Mouse (Mus musculus) midbrain, embryonic 14.5 days (tissue): ENCODE data around the gene Sema7a. TPM values are rescaled to one million over a fixed set of nuclear protein-coding genes. Genes with fewer than 3 reads are reported as not detected.

Experiments
- ATAC-seq: fragments of 200-750 bp; cut with Nextera tagmentation; 2 replicates; pipeline ENCODE4 v1.8.0; 2017; ENCODE audit warnings: moderate number of reproducible peaks, moderate library complexity; ENCODE audit not compliant: low FRiP score, low TSS enrichment
- DNase-seq: peaks from one replicate; pipeline ENCODE4 v3.0.0-alpha.2; 2015
- H3K27ac ChIP-seq: fragments of 300-500 bp; sonication (generic); replicated peaks from 2 replicates; pipeline ENCODE4 v1.5.1; 2014; ENCODE audit warnings: mild to moderate bottlenecking, low read depth, low read length, moderate library complexity
- H3K27me3 ChIP-seq: fragments of 300-500 bp; sonication (generic); 2 replicates; pipeline ENCODE4 v1.6.1; 2014; ENCODE audit warnings: low read length, control low read depth, mixed read lengths; ENCODE audit not compliant: control insufficient read depth, insufficient read depth
- H3K36me3 ChIP-seq: fragments of 300-500 bp; sonication (generic); 2 replicates; pipeline ENCODE4 v1.6.1; 2014; ENCODE audit warnings: low read length, control low read depth; ENCODE audit not compliant: control insufficient read depth, insufficient read depth
- H3K4me1 ChIP-seq: fragments of 300-500 bp; sonication (generic); 2 replicates; pipeline ENCODE4 v1.6.1; 2014; ENCODE audit warnings: mild to moderate bottlenecking, antibody characterized with exemption, low read length, control low read depth; ENCODE audit not compliant: control insufficient read depth, insufficient read depth
- H3K4me2 ChIP-seq: fragments of 300-500 bp; sonication (generic); 2 replicates; pipeline ENCODE4 v1.6.1; 2014; ENCODE audit warnings: mild to moderate bottlenecking, low read length, moderate library complexity
- H3K4me3 ChIP-seq: fragments of 300-500 bp; sonication (generic); replicated peaks from 2 replicates; pipeline ENCODE4 v1.5.1; 2014; ENCODE audit warnings: low read depth, low read length
- H3K9ac ChIP-seq: fragments of 300-500 bp; sonication (generic); replicated peaks from 2 replicates; pipeline ENCODE4 v1.6.1; 2014; ENCODE audit warnings: mild to moderate bottlenecking, low read length, moderate library complexity
- H3K9me3 ChIP-seq: fragments of 300-500 bp; sonication (generic); 2 replicates; pipeline ENCODE4 v1.6.1; 2016; ENCODE audit warnings: low read length, control low read depth, mixed read lengths; ENCODE audit not compliant: control insufficient read depth
- WGBS: fragments of 180-500 bp; shearing (Covaris S2); extraction: QIAGEN DNeasy Blood & Tissue Kit; methylation state at CpG from one replicate; pipeline ENCODE4 v1.1.7; 2014; 5-methylcytosine and 5-hydroxymethylcytosine counted together
- polyA plus RNA-seq: library from polyadenylated mRNA; unstranded; fragments of >200 nt; fragmentation: Nextera tagmentation; extraction: Ambion mirVana; gene quantifications from 2 replicates; pipeline ENCODE4 v1.2.1, GENCODE M21; 2014

Sema7a gene
- polyA plus RNA-seq, 1 experiment from 2014 or later, result 3.7 TPM

GRCm38 (mm10) chr9:57992781-57993591, 53.1 kb downstream of the Sema7a start:
- H3K4me2 ChIP-seq, result no peak overlapping the region
- peaks cover 2% of the 10 kb centered on the region; the same call in 1 of the 2 replicates for H3K27me3 ChIP-seq
- DNase-seq (no peak), ATAC-seq (no peak)
- H3K9me3 ChIP-seq, result no peaks in the 10 kb centered on the region
- H3K27ac ChIP-seq, result no peak overlapping the region
- H3K9ac ChIP-seq, result no peak overlapping the region
- no peak overlapping the region for H3K4me3 ChIP-seq
- WGBS, result 53% methylated on average over 8 of the region's 8 CpGs
- H3K4me1 ChIP-seq, result no peaks in the 10 kb centered on the region
- no peaks in the 10 kb centered on the region for H3K36me3 ChIP-seq

GRCm38 (mm10) chr9:57995282-57995681, 55.4 kb downstream of the Sema7a start:
- peak; percentile 73 for DNase-seq
- ATAC-seq, result no peak

GRCm38 (mm10) chr9:57997511-57998031, 57.7 kb downstream of the Sema7a start:
- no peak for DNase-seq

More at GRCm38 (mm10) chr9:57995282-57995681, 55.4 kb downstream of the Sema7a start:
- H3K4me1 ChIP-seq, result no peaks in the 10 kb centered on the region
- H3K36me3 ChIP-seq, result no peaks in the 10 kb centered on the region
- no peak overlapping the region for H3K4me2 ChIP-seq
- H3K4me3 ChIP-seq, result no peak overlapping the region
- H3K27me3 ChIP-seq, result peaks cover 2% of the 10 kb centered on the region; the same call in 1 of the 2 replicates
- H3K9me3 ChIP-seq, result no peaks in the 10 kb centered on the region
- H3K27ac ChIP-seq, result no peak overlapping the region
- WGBS, result 32% methylated on average over 4 of the region's 4 CpGs
- no peak overlapping the region for H3K9ac ChIP-seq

GRCm38 (mm10) chr9:57998032-57998659, 58.2 kb downstream of the Sema7a start:
- Histone ChIP-seq H3K9me3 (no peaks in the 10 kb centered on the region), H3K27ac (no peak overlapping the region), H3K36me3 (no peaks in the 10 kb centered on the region), H3K4me3 (peak overlapping the region; percentile 23), H3K4me1 (no peaks in the 10 kb centered on the region), H3K4me2 (peak overlapping the region; percentile 60), H3K27me3 (peaks cover 2% of the 10 kb centered on the region; the same call in 1 of the 2 replicates), H3K9ac (peak overlapping the region; percentile 25)
- DNase-seq, result peak; percentile 91
- 1% methylated on average over 20 of the region's 20 CpGs for WGBS
- peak; percentile 66 for ATAC-seq

More at GRCm38 (mm10) chr9:57997511-57998031, 57.7 kb downstream of the Sema7a start:
- H3K4me3 ChIP-seq, result peak overlapping the region; percentile 23
- peak; percentile 88; the same call in 1 of the 2 replicates for ATAC-seq
- peak overlapping the region; percentile 60 for H3K4me2 ChIP-seq
- H3K9me3 ChIP-seq, result no peaks in the 10 kb centered on the region
- H3K36me3 ChIP-seq, result no peaks in the 10 kb centered on the region
- H3K27ac ChIP-seq, result no peak overlapping the region
- peak overlapping the region; percentile 25 for H3K9ac ChIP-seq
- WGBS, result 29% methylated on average over 13 of the region's 13 CpGs
- no peaks in the 10 kb centered on the region for H3K4me1 ChIP-seq
- peaks cover 2% of the 10 kb centered on the region; the same call in 1 of the 2 replicates for H3K27me3 ChIP-seq

- no peaks in the 10 kb centered on the region for H3K36me3 ChIP-seq
These were observed 58.8 kb downstream of the Sema7a start for GRCm38 (mm10) chr9:57998685-57999084.

GRCm38 (mm10) chr9:57999676-58000075, 59.8 kb downstream of the Sema7a start:
- Histone ChIP-seq H3K27ac (no peak overlapping the region), H3K27me3 (peaks cover 2% of the 10 kb centered on the region; the same call in 1 of the 2 replicates), H3K9ac (no peak overlapping the region), H3K9me3 (no peaks in the 10 kb centered on the region), H3K4me1 (no peaks in the 10 kb centered on the region), H3K4me3 (no peak overlapping the region), H3K36me3 (no peaks in the 10 kb centered on the region), H3K4me2 (no peak overlapping the region)
- 53% methylated on average over 2 of the region's 2 CpGs for WGBS
- ATAC-seq, result no peak
- DNase-seq, result no peak

More at GRCm38 (mm10) chr9:57998685-57999084, 58.8 kb downstream of the Sema7a start:
- Histone ChIP-seq H3K4me2 (no peak overlapping the region), H3K27me3 (peaks cover 2% of the 10 kb centered on the region; the same call in 1 of the 2 replicates), H3K9me3 (no peaks in the 10 kb centered on the region), H3K4me1 (no peaks in the 10 kb centered on the region), H3K9ac (no peak overlapping the region), H3K4me3 (no peak overlapping the region), H3K27ac (no peak overlapping the region)
- no peak for DNase-seq
- WGBS, result 50% methylated on average over 2 of the region's 2 CpGs
- peak; percentile 17; the same call in 1 of the 2 replicates for ATAC-seq

- Histone ChIP-seq H3K27me3 (no peaks in the 10 kb centered on the region; the same call in 1 of the 2 replicates), H3K36me3 (no peaks in the 10 kb centered on the region), H3K9me3 (no peaks in the 10 kb centered on the region), H3K27ac (no peak overlapping the region), H3K4me3 (no peak overlapping the region), H3K9ac (no peak overlapping the region), H3K4me2 (no peak overlapping the region), H3K4me1 (peaks cover 2% of the 10 kb centered on the region)
- ATAC-seq (no peak), DNase-seq (no peak)
- WGBS, result 33% methylated on average over 2 of the region's 2 CpGs
These were observed 63.4 kb downstream of the Sema7a start for GRCm38 (mm10) chr9:58003272-58003671.

GRCm38 (mm10) chr9:58005753-58006461, 66.0 kb downstream of the Sema7a start, which contains the start of gene Cyp11a1:
Cyp11a1 (plus strand) TSS chr9:58006411.
- Histone ChIP-seq H3K27ac (no peak within 1 kb of the TSS), H3K4me2 (no peak within 1 kb of the TSS), H3K4me1 (peaks cover 12% of the 10 kb centered on the region), H3K9ac (no peak within 1 kb of the TSS), H3K4me3 (no peak within 1 kb of the TSS), H3K27me3 (no peaks in the 10 kb centered on the region), H3K9me3 (no peaks in the 10 kb centered on the region), H3K36me3 (no peaks in the 10 kb centered on the region)
- ATAC-seq, result no peak
- WGBS, result 90% methylated on average over 16 of the region's 16 CpGs
- DNase-seq, result no peak
